Mouse (Mus musculus): ENCODE measurements around the gene Skap1. TPM values are rescaled to one million over a fixed set of nuclear protein-coding genes. Genes with fewer than 3 reads are reported as not detected.

Gene Skap1
- polyA plus RNA-seq, 1 experiment: 4.9 TPM

- 60% methylated on average over 2 of the region's 2 CpGs for WGBS
- Histone ChIP-seq H3K27ac (ENCODE audit: control insufficient read depth, insufficient read depth, low read depth, low read length, poor library complexity) (no peak overlapping the region), H3K4me3 (replicated peaks; ENCODE audit: control insufficient read depth, low read depth, low read length) (no peak overlapping the region), H3K4me1 (ENCODE audit: control insufficient read depth, insufficient read depth, low read length) (no peaks in the 10 kb centered on the region; the same call in 1 of the 2 replicates)
- TF ChIP-seq POLR2A (IDR thresholded peaks at IDR 0.05; ENCODE audit: borderline replicate concordance, control insufficient read depth, low read depth, low read length) (no peak), CTCF (IDR thresholded peaks at IDR 0.05; ENCODE audit: control insufficient read depth, insufficient read depth, low read length) (no peak)
Measured at GRCm38 (mm10) chr11:96796081-96796480, 331.7 kb downstream of the Skap1 start.

GRCm38 (mm10) chr11:96796586-96796985 is 332.2 kb downstream of the Skap1 start:
- Histone ChIP-seq H3K4me1 (ENCODE audit: control insufficient read depth, insufficient read depth, low read length) (no peaks in the 10 kb centered on the region; the same call in 1 of the 2 replicates), H3K27ac (ENCODE audit: control insufficient read depth, insufficient read depth, low read depth, low read length, poor library complexity) (no peak overlapping the region), H3K4me3 (replicated peaks; ENCODE audit: control insufficient read depth, low read depth, low read length) (no peak overlapping the region)
- no peak for TF ChIP-seq POLR2A (IDR thresholded peaks at IDR 0.05; ENCODE audit: borderline replicate concordance, control insufficient read depth, low read depth, low read length)
- TF ChIP-seq CTCF (IDR thresholded peaks at IDR 0.05; ENCODE audit: control insufficient read depth, insufficient read depth, low read length): no peak
- WGBS: 22% methylated on average over 1 of the region's 1 CpGs

DNA sequence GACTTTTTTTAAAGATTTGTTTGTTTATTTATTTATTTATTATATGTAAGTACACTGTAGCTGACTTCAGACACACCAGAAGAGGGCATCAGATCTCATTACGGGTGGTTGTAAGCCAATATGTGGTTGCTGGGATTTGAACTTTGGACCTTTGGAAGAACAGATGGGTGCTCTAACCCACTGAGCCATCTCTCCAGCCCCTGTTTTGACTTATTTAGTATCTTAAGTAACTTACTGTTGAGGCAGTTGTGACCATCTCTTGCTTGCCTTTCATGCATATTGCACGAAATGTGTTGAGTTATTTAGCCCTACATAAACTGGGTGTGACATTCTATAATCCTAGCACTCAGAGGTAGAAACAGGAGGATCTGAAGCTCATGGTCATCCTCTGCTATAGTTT is 335.1 kb downstream of the Skap1 start:
- no peak for TF ChIP-seq POLR2A (IDR thresholded peaks at IDR 0.05; ENCODE audit: borderline replicate concordance, control insufficient read depth, low read depth, low read length)
- no peak for TF ChIP-seq CTCF (IDR thresholded peaks at IDR 0.05; ENCODE audit: control insufficient read depth, insufficient read depth, low read length)
- 85% methylated on average over 2 of the region's 2 CpGs for WGBS
- no peak overlapping the region for H3K27ac ChIP-seq (ENCODE audit: control insufficient read depth, insufficient read depth, low read depth, low read length, poor library complexity)

DNA sequence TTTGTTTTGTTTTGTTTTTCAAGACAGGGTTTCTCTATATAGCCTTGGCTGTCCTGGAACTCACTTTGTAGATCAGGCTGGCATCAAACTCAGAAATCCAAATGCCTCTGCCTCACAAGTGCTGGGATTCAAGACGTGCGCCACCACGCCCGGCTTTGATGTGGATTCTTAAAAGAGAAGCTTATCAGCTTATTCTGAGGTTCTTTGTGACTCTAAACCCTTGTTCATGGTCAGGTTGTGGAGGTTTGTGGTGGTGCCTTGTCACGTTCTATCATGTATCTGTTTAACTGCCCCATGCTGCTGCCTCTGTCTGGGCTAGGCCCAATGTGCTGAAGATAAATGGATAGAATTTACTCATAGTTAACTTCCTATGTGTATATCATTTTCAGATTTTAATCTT is 341.2 kb downstream of the Skap1 start:
- Histone ChIP-seq H3K27ac (ENCODE audit: control insufficient read depth, insufficient read depth, low read depth, low read length, poor library complexity) (no peak overlapping the region), H3K4me1 (ENCODE audit: control insufficient read depth, insufficient read depth, low read length) (no peaks in the 10 kb centered on the region), H3K4me3 (replicated peaks; ENCODE audit: control insufficient read depth, low read depth, low read length) (no peak overlapping the region)
- WGBS: 75% methylated on average over 5 of the region's 5 CpGs
- TF ChIP-seq CTCF (IDR thresholded peaks at IDR 0.05; ENCODE audit: control insufficient read depth, insufficient read depth, low read length) (no peak), POLR2A (IDR thresholded peaks at IDR 0.05; ENCODE audit: borderline replicate concordance, control insufficient read depth, low read depth, low read length) (no peak)

More for the DNA sequence above, 335.1 kb downstream of the Skap1 start:
- Histone ChIP-seq H3K4me1 (ENCODE audit: control insufficient read depth, insufficient read depth, low read length) (no peaks in the 10 kb centered on the region; the same call in 1 of the 2 replicates), H3K4me3 (replicated peaks; ENCODE audit: control insufficient read depth, low read depth, low read length) (no peak overlapping the region)

GRCm38 (mm10) chr11:96808066-96808465 is 343.7 kb downstream of the Skap1 start:
- no peak overlapping the region for H3K4me3 ChIP-seq (replicated peaks; ENCODE audit: control insufficient read depth, low read depth, low read length)
- no peak for TF ChIP-seq CTCF (IDR thresholded peaks at IDR 0.05; ENCODE audit: control insufficient read depth, insufficient read depth, low read length)
- no peak for TF ChIP-seq POLR2A (IDR thresholded peaks at IDR 0.05; ENCODE audit: borderline replicate concordance, control insufficient read depth, low read depth, low read length)
- WGBS: 41% methylated on average over 1 of the region's 1 CpGs
- H3K4me1 ChIP-seq (ENCODE audit: control insufficient read depth, insufficient read depth, low read length): no peaks in the 10 kb centered on the region
- H3K27ac ChIP-seq (ENCODE audit: control insufficient read depth, insufficient read depth, low read depth, low read length, poor library complexity): no peak overlapping the region

Other genes with a start within 250 kb of the Skap1 start
- 0.77 TPM in 1 of 2 replicates, not detected in the other for gene Hoxb9, start 193.1 kb upstream of the Skap1 start, polyA plus RNA-seq (2011; ENCODE audit: insufficient read depth, insufficient read length, low replicate concordance, missing spikeins)
- gene Hoxb8, start 182.7 kb upstream of the Skap1 start, polyA plus RNA-seq (2011; ENCODE audit: insufficient read depth, insufficient read length, low replicate concordance, missing spikeins): 0.75 TPM in 1 of 2 replicates, not detected in the other
- 2.5 TPM in 1 of 2 replicates, not detected in the other for gene Hoxb7, start 178.0 kb upstream of the Skap1 start, polyA plus RNA-seq (2011; ENCODE audit: insufficient read depth, insufficient read length, low replicate concordance, missing spikeins)
- 1.8 and 4.4 TPM in 2 replicates for gene Hoxb6, start 172.1 kb upstream of the Skap1 start, polyA plus RNA-seq (2011; ENCODE audit: insufficient read depth, insufficient read length, low replicate concordance, missing spikeins)
- gene Hoxb5, start 161.3 kb upstream of the Skap1 start, polyA plus RNA-seq (2011; ENCODE audit: insufficient read depth, insufficient read length, low replicate concordance, missing spikeins): 0.52 and 1.3 TPM in 2 replicates
- gene Hoxb4, start 146.3 kb upstream of the Skap1 start, polyA plus RNA-seq (2011; ENCODE audit: insufficient read depth, insufficient read length, low replicate concordance, missing spikeins): 3.3 and 7.6 TPM in 2 replicates
- 1.0 TPM in 2 replicates for gene Hoxb3, start 141.3 kb upstream of the Skap1 start, polyA plus RNA-seq (2011; ENCODE audit: insufficient read depth, insufficient read length, low replicate concordance, missing spikeins)
- 0.72 and 3.0 TPM in 2 replicates for gene Hoxb2, start 114.1 kb upstream of the Skap1 start, polyA plus RNA-seq (2011; ENCODE audit: insufficient read depth, insufficient read length, low replicate concordance, missing spikeins)
- gene Hoxb1, start 98.8 kb upstream of the Skap1 start, polyA plus RNA-seq (2011; ENCODE audit: insufficient read depth, insufficient read length, low replicate concordance, missing spikeins): not detected in 2 replicates